Mouse (Mus musculus) frontal cortex, adult (tissue): ENCODE data around the gene Mdm2.
"Not testable (repeated sequence)": the region's sequence is repeated elsewhere in the genome, so short reads cannot be mapped to it uniquely, and the experiment has no call there.

ENCODE experiments used
- ATAC-seq: cut with Nextera tagmentation; 2 replicates; pipeline ENCODE4 v1.9.2; 2017; ENCODE audit warnings: mild to moderate bottlenecking, moderate library complexity, mixed read lengths; ENCODE audit not compliant: low TSS enrichment

Gene Mdm2

GRCm38 (mm10) chr10:117749050-117749686, 38.6 kb upstream of the Mdm2 start:
- no peak for ATAC-seq

DNA sequence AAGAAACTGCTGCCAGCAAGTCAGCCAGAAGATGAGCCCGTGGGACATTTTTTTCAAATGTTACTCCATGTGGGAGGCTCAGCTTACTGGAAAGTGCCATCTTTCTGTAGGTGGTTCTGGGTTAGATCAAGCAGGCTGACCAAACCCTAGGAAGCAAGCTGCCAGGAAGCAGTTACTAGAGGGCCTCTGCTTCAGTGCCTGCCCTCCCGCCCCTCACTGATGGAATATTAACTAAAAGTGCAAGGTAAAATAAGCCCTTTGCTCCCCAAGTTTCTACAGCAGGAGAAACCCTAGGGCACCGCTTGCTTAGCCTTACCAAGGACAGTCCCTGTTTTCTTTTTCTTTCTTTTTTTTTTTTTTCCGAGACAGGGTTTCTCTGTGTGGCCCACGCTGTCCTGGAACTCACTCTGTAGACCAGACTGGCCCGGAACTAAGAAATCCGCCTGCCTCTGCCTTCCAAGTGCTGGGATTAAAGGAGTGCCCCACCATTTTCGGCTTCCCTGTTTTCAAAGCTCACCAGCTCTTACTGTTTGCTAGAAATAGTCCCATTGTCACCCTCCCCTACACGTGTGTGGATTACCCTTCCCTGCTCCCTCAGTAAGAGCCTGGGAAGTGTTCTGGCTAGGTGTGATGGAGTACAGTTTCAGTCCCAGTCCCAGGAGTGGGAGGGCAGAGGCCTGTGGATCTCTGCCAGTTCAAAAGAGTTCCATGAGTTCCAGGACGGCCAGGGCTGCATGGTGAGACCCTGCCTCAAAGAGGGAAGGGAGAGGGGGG, 37.9 kb upstream of the Mdm2 start:
- ATAC-seq, result no peak

GRCm38 (mm10) chr10:117747711-117748110, 37.2 kb upstream of the Mdm2 start:
- ATAC-seq, result no peak

- ATAC-seq, result peak; percentile 95
Measured at GRCm38 (mm10) chr10:117746297-117746883, 35.8 kb upstream of the Mdm2 start, which contains the start of gene Slc35e3. Gene Slc35e3, minus strand, starts transcription at chr10:117746365.

DNA sequence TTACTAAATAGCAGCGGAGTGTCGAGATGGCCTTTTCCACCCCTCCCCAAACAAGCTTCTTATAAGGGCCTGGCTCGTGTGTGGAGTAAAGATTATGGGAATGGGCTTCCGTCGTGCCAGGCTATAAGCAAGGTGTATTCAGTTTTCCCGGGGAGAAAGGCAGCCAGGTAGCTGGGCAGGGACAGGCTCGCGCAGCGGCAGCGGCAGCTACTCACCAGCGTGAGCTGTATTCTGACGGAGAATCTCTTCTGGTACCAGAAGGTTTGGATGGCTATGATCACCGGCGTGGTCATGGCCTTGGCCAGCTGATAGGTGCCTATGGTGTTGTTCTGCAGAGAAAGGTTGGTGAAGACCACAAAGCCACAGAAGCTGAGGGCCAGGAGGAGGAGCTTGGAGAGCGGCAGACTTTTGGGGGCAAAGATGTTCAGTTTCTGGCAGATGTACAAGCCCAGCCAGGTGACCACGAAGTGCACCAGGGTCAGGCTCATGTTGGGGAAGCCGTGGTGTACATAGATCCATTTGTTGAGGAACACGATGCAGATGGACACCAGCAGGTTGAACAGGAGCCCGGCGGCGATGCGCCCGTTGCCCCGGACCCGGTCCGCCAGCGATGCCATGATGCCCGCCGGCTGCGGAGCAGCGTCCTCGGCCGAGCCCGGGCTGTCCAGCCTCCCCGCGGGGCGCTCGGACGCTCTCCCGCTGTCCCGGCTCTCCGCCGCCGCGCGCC, 35.2 kb upstream of the Mdm2 start:
- ATAC-seq, result peak; percentile 22

GRCm38 (mm10) chr10:117743917-117744316, 33.4 kb upstream of the Mdm2 start:
- ATAC-seq, result no peak

GRCm38 (mm10) chr10:117743182-117743581, 32.6 kb upstream of the Mdm2 start:
- no peak for ATAC-seq

DNA sequence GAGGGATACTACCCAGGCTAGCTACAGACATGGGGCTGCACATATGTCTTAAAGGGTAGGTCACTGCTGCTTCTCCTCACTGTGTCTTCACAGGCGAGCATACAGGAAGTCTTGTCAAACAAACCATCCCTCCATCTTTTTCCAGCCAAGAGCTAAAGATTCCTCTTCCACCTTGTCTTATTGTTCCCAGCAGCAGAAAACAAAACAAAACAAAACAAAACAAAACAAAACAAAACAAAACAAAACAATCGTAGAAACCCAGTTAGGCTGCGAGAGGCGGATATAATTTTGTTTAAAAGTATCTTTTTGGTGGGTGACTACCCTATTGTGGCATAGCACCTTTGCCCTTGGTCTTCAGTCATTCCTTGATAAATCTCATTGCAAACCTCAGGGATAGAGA, 32.1 kb upstream of the Mdm2 start:
- ATAC-seq, result no peak

- no peak for ATAC-seq
Measured at GRCm38 (mm10) chr10:117741698-117742475, 31.3 kb upstream of the Mdm2 start.

GRCm38 (mm10) chr10:117740921-117741320, 30.4 kb upstream of the Mdm2 start:
- ATAC-seq, result no peak

- ATAC-seq, result no peak
Measured at GRCm38 (mm10) chr10:117740171-117740570, 29.6 kb upstream of the Mdm2 start.

DNA sequence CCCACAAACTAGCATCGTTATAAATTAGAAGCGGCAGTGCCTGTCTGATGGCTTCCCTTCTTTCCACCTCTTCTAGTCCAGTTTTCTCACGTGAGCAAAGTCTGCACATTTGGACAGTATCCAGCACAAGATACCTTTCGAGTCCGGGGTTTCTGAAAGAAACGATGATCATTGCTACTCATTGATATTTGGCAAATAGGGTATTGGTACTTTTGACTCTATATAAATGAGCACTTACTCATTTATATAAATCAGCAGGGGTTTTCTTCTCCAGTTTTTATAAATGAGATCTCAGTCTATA, 29.0 kb upstream of the Mdm2 start:
- no peak for ATAC-seq

DNA sequence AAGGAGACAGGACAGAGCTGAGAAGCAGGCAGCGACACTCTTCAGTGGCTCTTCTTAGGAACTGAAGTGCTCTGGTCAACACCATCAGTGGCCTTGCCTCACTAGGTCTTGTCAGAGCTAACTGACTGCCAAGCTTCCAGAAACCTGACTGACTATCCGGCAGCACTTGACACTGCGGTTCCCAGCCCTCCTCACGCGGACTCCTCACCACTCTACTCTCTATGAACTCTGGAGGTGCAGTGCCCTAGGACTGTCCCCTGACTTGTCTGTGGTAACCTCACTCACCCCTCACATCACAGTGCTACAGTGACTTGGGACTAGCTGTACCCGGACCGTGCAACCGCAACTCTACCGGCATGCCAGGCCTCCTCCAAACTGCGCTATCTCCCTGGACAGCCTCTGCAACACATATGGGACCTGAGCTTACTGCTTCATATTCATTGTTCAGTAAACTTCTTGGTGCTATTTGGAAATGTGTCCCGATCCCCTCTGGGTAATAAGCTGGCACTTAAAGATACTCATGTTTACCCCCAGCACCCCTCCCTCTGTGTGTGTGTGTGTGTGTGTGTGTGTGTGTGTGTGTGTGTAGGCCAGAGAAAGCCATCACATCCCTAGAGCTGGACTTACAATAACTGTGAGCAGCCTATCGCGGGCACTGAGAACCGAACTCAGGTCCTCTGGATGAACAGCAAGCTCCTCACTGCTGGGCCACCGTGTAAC, 28.5 kb upstream of the Mdm2 start:
- ATAC-seq, result no peak

DNA sequence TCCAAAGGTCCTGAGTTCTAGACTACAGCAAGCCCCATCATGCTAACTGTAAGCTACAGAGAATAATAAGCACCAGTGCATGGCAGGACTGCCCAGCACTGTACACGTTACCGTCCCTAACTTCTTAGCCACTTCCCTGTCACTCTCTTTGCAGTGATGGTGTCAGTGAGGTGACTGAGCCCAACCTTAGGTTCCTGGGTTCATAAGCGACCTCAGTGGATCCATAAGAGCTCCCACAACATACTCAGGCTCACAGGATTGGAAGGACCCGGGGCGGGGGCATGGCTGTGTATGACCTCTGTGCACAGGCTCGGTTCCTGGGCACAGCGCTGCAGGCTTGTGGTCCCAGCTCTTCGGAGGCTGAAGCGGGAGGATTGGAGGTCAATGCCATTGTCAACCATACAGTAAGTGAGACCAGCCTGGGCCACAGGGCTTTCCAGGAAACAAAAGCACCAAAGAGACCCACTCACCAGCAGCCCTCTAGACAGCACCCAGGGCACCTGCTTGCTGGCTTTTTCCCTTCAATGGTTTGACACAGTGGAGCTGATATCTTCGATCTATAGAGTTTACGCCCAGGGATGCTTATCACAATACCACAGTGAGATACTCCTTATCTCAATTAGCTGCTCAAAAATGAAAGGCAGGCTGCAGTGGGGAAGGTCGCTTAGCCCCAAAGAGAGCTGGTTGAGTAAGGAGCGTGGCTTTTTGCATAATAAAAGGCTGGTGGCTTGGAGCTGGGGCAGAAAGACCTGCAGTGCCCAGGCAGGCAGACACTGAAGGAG, 27.8 kb upstream of the Mdm2 start:
- no peak for ATAC-seq

DNA sequence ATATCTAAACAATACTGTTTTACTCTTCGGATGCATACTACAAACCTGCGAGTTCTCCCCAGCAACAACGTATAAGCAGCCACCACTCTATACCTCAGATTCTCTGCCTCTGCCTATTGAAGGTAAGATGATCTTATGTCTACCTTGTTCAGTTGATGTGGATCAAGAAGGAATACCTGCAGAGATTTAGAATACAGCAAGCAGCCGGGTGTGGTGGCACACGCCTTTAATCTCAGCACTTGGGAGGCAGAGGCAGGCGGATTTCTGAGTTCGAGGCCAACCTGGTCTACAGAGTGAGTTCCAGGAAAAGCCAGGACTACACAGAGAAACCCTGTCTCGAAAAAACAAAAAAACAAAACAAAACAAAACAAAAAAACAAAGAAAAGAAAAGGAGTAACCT, 26.9 kb upstream of the Mdm2 start:
- not testable (repeated sequence) for ATAC-seq

GRCm38 (mm10) chr10:117737075-117737474, 26.5 kb upstream of the Mdm2 start:
- ATAC-seq, result no peak

- ATAC-seq, result no peak
Measured at GRCm38 (mm10) chr10:117736573-117736972, 26.0 kb upstream of the Mdm2 start.

GRCm38 (mm10) chr10:117735396-117735795, 24.8 kb upstream of the Mdm2 start:
- ATAC-seq, result not testable (repeated sequence)

- not testable (repeated sequence) for ATAC-seq
Measured at GRCm38 (mm10) chr10:117734104-117734852, 23.7 kb upstream of the Mdm2 start.
